Mouse (Mus musculus): Measurements from ENCODE around the gene Pelp1. TPM values are rescaled to one million over a fixed set of nuclear protein-coding genes. Genes with fewer than 3 reads are reported as not detected.
"Not testable (repeated sequence)": the region's sequence is repeated elsewhere in the genome, so short reads cannot be mapped to it uniquely, and the experiment has no call there.

Gene Pelp1
- polyA plus RNA-seq, 1 experiment from 2014 or later: 42.1 TPM

DNA sequence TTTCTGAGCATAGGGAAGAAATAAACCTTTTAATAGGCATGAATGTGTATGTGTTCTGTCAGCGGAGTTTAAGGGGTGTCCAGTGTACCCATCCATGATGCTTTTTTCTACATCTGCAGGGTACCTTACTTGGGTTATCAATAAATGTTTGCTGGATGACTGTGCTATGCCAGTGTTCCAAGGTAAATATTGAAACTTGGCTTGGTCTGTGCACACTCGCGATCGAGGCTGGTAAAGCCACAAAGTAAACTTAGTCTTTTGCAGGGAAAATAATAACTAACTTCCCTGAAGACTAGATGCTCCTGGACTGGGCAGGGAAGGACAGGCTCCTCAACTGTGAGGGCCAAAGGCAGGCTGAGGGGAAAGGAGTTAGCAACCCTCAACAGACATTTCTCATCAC lies 30.8 kb upstream of the Pelp1 start:
- Histone ChIP-seq H3K36me3 (peaks cover 52% of the 10 kb centered on the region), H3K9ac (no peak overlapping the region), H3K4me2 (no peak overlapping the region), H3K27me3 (no peaks in the 10 kb centered on the region), H3K9me3 (no peaks in the 10 kb centered on the region), H3K4me3 (no peak overlapping the region), H3K27ac (no peak overlapping the region), H3K4me1 (no peaks in the 10 kb centered on the region)
- no peak for ATAC-seq (ENCODE audit: insufficient number of reproducible peaks, insufficient read depth, low FRiP score, low TSS enrichment, low read depth)
- WGBS: 96% methylated on average over 4 of the region's 4 CpGs

- H3K4me3 ChIP-seq: no peak overlapping the region
- peaks cover 7% of the 10 kb centered on the region for H3K4me1 ChIP-seq
- no peak for ATAC-seq (ENCODE audit: insufficient number of reproducible peaks, insufficient read depth, low FRiP score, low TSS enrichment, low read depth)
- no peaks in the 10 kb centered on the region for H3K9me3 ChIP-seq
- WGBS: 80% methylated on average over 7 of the region's 7 CpGs
- no peak overlapping the region for H3K4me2 ChIP-seq
- H3K36me3 ChIP-seq: peaks cover 52% of the 10 kb centered on the region
- H3K9ac ChIP-seq: no peak overlapping the region
- H3K27ac ChIP-seq: no peak overlapping the region
- H3K27me3 ChIP-seq: no peaks in the 10 kb centered on the region
Measured at GRCm38 (mm10) chr11:70438728-70439374, 29.0 kb upstream of the Pelp1 start.

GRCm38 (mm10) chr11:70437426-70437825 lies 27.6 kb upstream of the Pelp1 start:
- H3K36me3 ChIP-seq: peaks cover 52% of the 10 kb centered on the region
- peaks cover 18% of the 10 kb centered on the region for H3K4me1 ChIP-seq
- WGBS: 79% methylated on average over 6 of the region's 6 CpGs
- no peaks in the 10 kb centered on the region for H3K9me3 ChIP-seq
- H3K4me3 ChIP-seq: no peak overlapping the region
- H3K9ac ChIP-seq: no peak overlapping the region
- no peak overlapping the region for H3K27ac ChIP-seq
- no peaks in the 10 kb centered on the region for H3K27me3 ChIP-seq
- no peak overlapping the region for H3K4me2 ChIP-seq
- ATAC-seq (ENCODE audit: insufficient number of reproducible peaks, insufficient read depth, low FRiP score, low TSS enrichment, low read depth): no peak

- peaks cover 45% of the 10 kb centered on the region for H3K36me3 ChIP-seq
- 63% methylated on average over 5 of the region's 5 CpGs for WGBS
- no peak for ATAC-seq (ENCODE audit: insufficient number of reproducible peaks, insufficient read depth, low FRiP score, low TSS enrichment, low read depth)
- peaks cover 21% of the 10 kb centered on the region for H3K4me1 ChIP-seq
- no peak overlapping the region for H3K27ac ChIP-seq
- no peak overlapping the region for H3K4me3 ChIP-seq
- no peak overlapping the region for H3K4me2 ChIP-seq
- no peaks in the 10 kb centered on the region for H3K9me3 ChIP-seq
- no peak overlapping the region for H3K9ac ChIP-seq
- no peaks in the 10 kb centered on the region for H3K27me3 ChIP-seq
Measured at GRCm38 (mm10) chr11:70435476-70435875, 25.6 kb upstream of the Pelp1 start.

DNA sequence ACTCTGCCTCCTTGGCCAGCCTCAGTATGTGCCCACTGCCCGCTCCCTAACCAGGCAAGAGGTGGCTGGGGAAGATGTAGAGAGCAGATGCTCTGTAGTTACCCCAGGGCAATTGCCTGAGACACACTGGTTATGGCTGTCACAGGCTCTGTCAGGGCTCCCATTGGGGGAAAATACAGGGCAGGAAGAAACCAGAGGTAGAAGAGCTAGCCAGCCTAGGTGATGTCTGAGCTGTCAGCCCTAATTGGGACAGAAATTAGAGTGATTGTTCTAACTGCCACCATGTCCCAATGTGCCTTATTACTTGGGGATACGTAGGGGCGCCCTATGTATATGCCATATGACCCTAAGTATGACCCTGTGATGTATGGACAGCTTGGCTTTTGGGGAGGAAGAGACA lies 24.1 kb upstream of the Pelp1 start:
- peaks cover 29% of the 10 kb centered on the region for H3K36me3 ChIP-seq
- ATAC-seq (ENCODE audit: insufficient number of reproducible peaks, insufficient read depth, low FRiP score, low TSS enrichment, low read depth): no peak
- H3K9ac ChIP-seq: peak overlapping the region; percentile 87; the same call in 1 of the 2 replicates
- peaks cover 21% of the 10 kb centered on the region for H3K4me1 ChIP-seq
- peak overlapping the region; percentile 70 for H3K4me2 ChIP-seq
- peak overlapping the region; percentile 75; the same call in 1 of the 2 replicates for H3K4me3 ChIP-seq
- no peak overlapping the region for H3K27ac ChIP-seq
- H3K27me3 ChIP-seq: no peaks in the 10 kb centered on the region
- WGBS: 93% methylated on average over 3 of the region's 3 CpGs
- no peaks in the 10 kb centered on the region for H3K9me3 ChIP-seq

DNA sequence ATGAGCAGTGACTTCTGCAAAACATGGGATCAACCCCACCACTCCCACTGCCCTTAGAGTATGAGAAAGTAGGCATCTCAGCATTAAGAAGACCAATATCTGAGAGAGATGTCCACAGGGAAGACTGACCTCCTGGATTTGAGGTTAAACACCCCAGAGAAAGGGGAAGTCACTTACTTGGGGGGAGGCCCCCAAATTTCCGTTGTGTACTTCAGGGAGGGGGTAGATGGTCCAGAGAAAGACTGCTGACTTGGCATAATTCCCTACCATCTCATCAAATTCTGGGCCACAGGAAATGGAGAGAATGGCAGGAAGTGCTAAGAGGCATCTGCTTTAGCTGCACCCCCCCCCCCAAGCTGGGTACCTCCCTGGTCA lies 23.7 kb upstream of the Pelp1 start:
- Histone ChIP-seq H3K9me3 (no peaks in the 10 kb centered on the region), H3K36me3 (peaks cover 27% of the 10 kb centered on the region), H3K27ac (no peak overlapping the region), H3K4me2 (peak overlapping the region; percentile 70), H3K4me3 (peak overlapping the region; percentile 75), H3K9ac (peak overlapping the region; percentile 87), H3K27me3 (no peaks in the 10 kb centered on the region), H3K4me1 (peaks cover 21% of the 10 kb centered on the region)
- WGBS: 67% methylated on average over 1 of the region's 1 CpGs
- ATAC-seq (ENCODE audit: insufficient number of reproducible peaks, insufficient read depth, low FRiP score, low TSS enrichment, low read depth): no peak

- Histone ChIP-seq H3K27me3 (no peaks in the 10 kb centered on the region), H3K9me3 (no peaks in the 10 kb centered on the region), H3K4me1 (peaks cover 21% of the 10 kb centered on the region), H3K27ac (peak overlapping the region; percentile 88), H3K9ac (peak overlapping the region; percentile 87), H3K4me2 (peak overlapping the region; percentile 70), H3K36me3 (peaks cover 22% of the 10 kb centered on the region), H3K4me3 (peak overlapping the region; percentile 75)
- 0 out of 2 replicates have a peak, but pooled peaks have one; percentile 1 for ATAC-seq (ENCODE audit: insufficient number of reproducible peaks, insufficient read depth, low FRiP score, low TSS enrichment, low read depth)
- 7% methylated on average over 15 of the region's 15 CpGs for WGBS
Measured at GRCm38 (mm10) chr11:70432895-70433568, 23.2 kb upstream of the Pelp1 start.

DNA sequence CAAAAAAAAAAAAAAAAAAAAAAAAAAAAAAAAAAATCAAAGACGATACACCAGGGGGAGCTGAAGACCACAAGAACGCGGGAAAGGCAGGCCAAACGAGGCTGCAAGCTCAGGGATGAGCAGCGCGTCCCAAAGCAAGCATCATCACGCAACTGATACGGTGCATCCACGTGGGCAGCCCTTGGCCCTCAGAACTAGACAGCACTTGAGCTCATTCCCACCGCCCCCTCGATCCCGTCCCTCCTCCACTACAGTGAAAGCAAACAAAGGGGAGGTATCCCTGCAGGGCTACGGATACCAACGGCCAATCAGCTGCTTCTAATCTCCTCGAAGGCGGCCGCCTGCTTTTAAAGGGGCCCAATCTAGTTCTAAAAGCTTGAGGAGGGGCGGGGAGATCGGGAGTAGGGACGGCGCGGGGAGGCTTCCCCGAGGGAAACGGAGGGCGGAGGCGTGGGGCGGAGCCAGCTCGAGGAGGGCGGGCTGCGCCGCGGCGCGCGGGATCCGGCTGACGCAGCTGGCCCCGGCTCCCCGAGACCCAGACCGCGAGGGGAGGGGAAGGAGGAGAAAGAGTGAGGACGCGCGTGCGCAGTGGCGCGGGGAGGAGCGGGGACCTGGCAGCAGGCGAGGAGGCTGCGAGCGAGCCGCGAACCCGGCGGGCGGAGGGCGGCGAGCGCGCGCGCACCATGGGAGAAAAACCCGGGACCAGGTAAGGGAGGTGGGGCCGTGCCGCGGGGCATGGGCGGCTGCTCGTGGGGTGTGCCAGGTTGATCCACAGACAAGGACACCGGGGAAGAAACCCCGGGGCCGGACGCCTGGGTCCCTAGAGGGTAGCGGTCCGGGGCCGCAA lies 22.4 kb upstream of the Pelp1 start, which contains the start of gene Arrb2:
Gene Arrb2, plus strand, starts transcription at position 588 of the 847 bp plus-strand sequence.
- peak within 1 kb of the TSS; percentile 75 for H3K4me3 ChIP-seq
- under 1% methylated on average over 74 of the region's 75 CpGs for WGBS
- H3K9ac ChIP-seq: peak within 1 kb of the TSS; percentile 87
- ATAC-seq (ENCODE audit: insufficient number of reproducible peaks, insufficient read depth, low FRiP score, low TSS enrichment, low read depth): peak; percentile 93
- no peaks in the 10 kb centered on the region for H3K27me3 ChIP-seq
- H3K4me2 ChIP-seq: peak within 1 kb of the TSS; percentile 70
- H3K4me1 ChIP-seq: peaks cover 21% of the 10 kb centered on the region
- H3K36me3 ChIP-seq: peaks cover 14% of the 10 kb centered on the region
- H3K27ac ChIP-seq: peak within 1 kb of the TSS; percentile 88
- H3K9me3 ChIP-seq: no peaks in the 10 kb centered on the region

DNA sequence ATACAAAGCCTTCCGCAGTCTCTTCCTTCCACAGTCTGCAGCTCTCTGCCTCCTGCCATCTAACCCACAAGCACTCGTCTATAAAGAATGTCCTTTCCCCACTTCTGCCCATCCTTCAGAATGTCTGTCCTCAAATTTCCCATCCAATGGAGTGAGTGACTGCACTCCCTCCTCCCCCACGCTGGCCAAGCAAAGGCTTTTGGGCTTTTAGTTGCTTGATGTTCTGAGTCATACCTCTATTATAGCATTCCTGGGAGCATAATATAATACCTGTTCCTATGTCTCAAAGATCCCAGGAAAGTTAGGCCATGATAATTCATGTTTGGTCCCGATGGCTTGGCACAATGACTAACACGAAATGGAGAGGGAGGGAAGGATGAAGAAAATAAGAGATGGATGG lies 21.7 kb upstream of the Pelp1 start:
- ATAC-seq (ENCODE audit: insufficient number of reproducible peaks, insufficient read depth, low FRiP score, low TSS enrichment, low read depth): no peak
- Histone ChIP-seq H3K4me1 (peaks cover 21% of the 10 kb centered on the region), H3K27ac (peak overlapping the region; percentile 88), H3K27me3 (no peaks in the 10 kb centered on the region), H3K4me2 (peak overlapping the region; percentile 70), H3K9ac (peak overlapping the region; percentile 87; the same call in 1 of the 2 replicates), H3K4me3 (peak overlapping the region; percentile 75), H3K36me3 (peaks cover 7% of the 10 kb centered on the region), H3K9me3 (no peaks in the 10 kb centered on the region)
- WGBS: 29% methylated on average over 5 of the region's 5 CpGs

DNA sequence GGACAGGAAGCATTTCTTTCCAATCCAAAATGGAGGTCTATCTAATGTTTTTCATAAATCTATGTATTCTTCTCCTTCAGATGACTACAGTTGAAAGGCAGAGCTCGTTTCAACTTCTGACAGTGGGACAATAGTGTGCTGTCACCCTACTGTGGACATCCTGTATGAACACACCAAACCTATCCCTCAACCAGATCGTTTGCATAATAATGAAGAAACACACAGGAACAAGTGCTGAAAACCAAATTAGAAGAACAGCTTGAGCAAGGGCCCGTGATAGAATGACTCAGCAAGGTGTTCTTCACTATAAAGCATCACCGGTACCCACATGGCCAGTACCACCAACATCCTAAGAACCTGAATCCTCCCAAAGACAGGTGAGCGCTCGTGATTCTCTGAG lies 16.8 kb upstream of the Pelp1 start:
- ATAC-seq (ENCODE audit: insufficient number of reproducible peaks, insufficient read depth, low FRiP score, low TSS enrichment, low read depth); H3K4me2 ChIP-seq; H3K9me3 ChIP-seq; H3K4me1 ChIP-seq; H3K27ac ChIP-seq; H3K9ac ChIP-seq; H3K4me3 ChIP-seq; H3K27me3 ChIP-seq; H3K36me3 ChIP-seq: not testable (repeated sequence)
- 76% methylated on average over 6 of the region's 6 CpGs for WGBS

DNA sequence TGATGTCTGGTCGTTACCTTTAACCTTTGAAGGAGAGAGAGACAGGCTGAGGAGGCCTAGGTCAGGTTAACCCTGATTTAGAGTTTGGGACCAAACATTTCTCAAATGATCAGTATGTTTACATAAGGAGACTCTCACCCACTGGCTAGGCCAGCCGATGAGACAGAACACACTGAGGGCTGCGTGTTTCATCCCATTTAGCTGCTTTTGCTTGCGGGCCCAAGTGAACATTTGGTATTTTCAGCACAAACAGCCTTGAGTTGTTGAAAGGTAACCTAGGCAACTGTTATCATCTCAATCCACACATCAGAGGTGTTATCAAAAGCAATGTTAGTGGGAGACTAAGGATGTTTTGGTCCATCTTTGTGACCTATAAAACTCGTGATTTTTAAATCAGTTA lies 9.7 kb upstream of the Pelp1 start:
- ATAC-seq (ENCODE audit: insufficient number of reproducible peaks, insufficient read depth, low FRiP score, low TSS enrichment, low read depth): no peak
- no peaks in the 10 kb centered on the region for H3K36me3 ChIP-seq
- H3K27ac ChIP-seq: no peak overlapping the region
- WGBS: 76% methylated on average over 5 of the region's 5 CpGs
- H3K9me3 ChIP-seq: no peaks in the 10 kb centered on the region
- no peak overlapping the region for H3K4me2 ChIP-seq
- no peak overlapping the region for H3K9ac ChIP-seq
- no peaks in the 10 kb centered on the region for H3K27me3 ChIP-seq
- no peaks in the 10 kb centered on the region for H3K4me1 ChIP-seq
- H3K4me3 ChIP-seq: no peak overlapping the region
